Mouse (Mus musculus) CH12.LX (cell line): ENCODE measurements around the gene Coq10a. TPM values are rescaled to one million over a fixed set of nuclear protein-coding genes. Genes with fewer than 3 reads are reported as not detected.

ENCODE experiments used
- DNase-seq: peaks from one replicate; pipeline ENCODE4 v3.0.0-alpha.2; 2013; ENCODE audit errors: extremely low read depth
- H3K27ac ChIP-seq: 2 replicates; pipeline ENCODE4 v1.5.1; 2012; ENCODE audit warnings: low read depth, mild to moderate bottlenecking, control low read depth, moderate library complexity; ENCODE audit not compliant: insufficient read depth
- H3K27me3 ChIP-seq: replicated peaks from 2 replicates; pipeline ENCODE3; 2012; ENCODE audit warnings: inconsistent platforms
- H3K36me3 ChIP-seq, 2 experiments: replicated peaks in 1 of 2; 2 replicates each; pipeline versions ENCODE3 to v1.6.1; 2012; ENCODE audit warnings: inconsistent platforms in 1 of 2, low read length in 1 of 2, mild to moderate bottlenecking in 1 of 2, mixed read lengths in 1 of 2, moderate library complexity in 1 of 2; ENCODE audit not compliant: control insufficient read depth in 1 of 2, insufficient read depth in 1 of 2
- H3K4me1 ChIP-seq, 2 experiments: 2 replicates each; pipeline ENCODE4 v1.6.1; 2012; ENCODE audit warnings: inconsistent platforms in 1 of 2, moderate library complexity in 1 of 2; ENCODE audit not compliant: insufficient read depth in 2 of 2, control insufficient read depth in 1 of 2
- H3K4me2 ChIP-seq: 2 replicates; pipeline ENCODE4 v1.6.1; 2012; ENCODE audit warnings: low read depth, mild to moderate bottlenecking, control low read depth; ENCODE audit not compliant: poor library complexity, insufficient read depth, severe bottlenecking
- H3K4me3 ChIP-seq, 3 experiments: fragments of 150-350 bp in 1 of 3; sonication (generic) in 1 of 3; replicated peaks in 1 of 3; 2 replicates each; pipeline versions ENCODE3 to v1.5.1; 2011 to 2012; ENCODE audit warnings: low read depth in 2 of 3, low read length in 2 of 3, mild to moderate bottlenecking in 2 of 3, moderate library complexity in 2 of 3, control low read depth in 1 of 3, improper control_type of control experiment in 1 of 3, inconsistent platforms in 1 of 3, mixed read lengths in 1 of 3; ENCODE audit not compliant: poor library complexity in 1 of 3
- H3K79me2 ChIP-seq: replicated peaks from 2 replicates; pipeline ENCODE4 v1.6.1; 2012; ENCODE audit warnings: mild to moderate bottlenecking, moderate library complexity; ENCODE audit not compliant: control insufficient read depth, poor library complexity, insufficient read depth, severe bottlenecking; ENCODE audit errors: extremely low read depth
- H3K9ac ChIP-seq: 2 replicates; pipeline ENCODE4 v1.6.1; 2012; ENCODE audit warnings: low read depth, mild to moderate bottlenecking, control low read depth, moderate library complexity; ENCODE audit not compliant: insufficient read depth
- H3K9me3 ChIP-seq: replicated peaks from 2 replicates; pipeline ENCODE3; 2012; ENCODE audit warnings: low read length, inconsistent platforms, mixed read lengths
- BHLHE40 ChIP-seq: IDR thresholded peaks from 2 replicates; pipeline ENCODE4 v1.6.1; 2011; ENCODE audit warnings: mild to moderate bottlenecking, low read depth, low read length, improper control_type of control experiment
- CHD1 ChIP-seq: IDR thresholded peaks from 2 replicates; pipeline ENCODE4 v1.6.1; 2012; ENCODE audit warnings: low read depth, low read length, improper control_type of control experiment, inconsistent platforms
- CTCF ChIP-seq, 2 experiments: IDR thresholded peaks in 1 of 2; conservative IDR thresholded peaks in 1 of 2; 2 replicates each; pipeline ENCODE4 v1.5.1; 2011 to 2012; ENCODE audit warnings: low read depth in 2 of 2, low read length in 2 of 2, improper control_type of control experiment in 1 of 2, inconsistent platforms in 1 of 2, mild to moderate bottlenecking in 1 of 2, moderate library complexity in 1 of 2
- ELF1 ChIP-seq: IDR thresholded peaks from 2 replicates; pipeline ENCODE4 v1.6.1; 2014; ENCODE audit warnings: low read depth, mild to moderate bottlenecking, inconsistent platforms, low read length, improper control_type of control experiment
- EP300 ChIP-seq: IDR thresholded peaks from 2 replicates; pipeline ENCODE4 v1.6.1; 2011; ENCODE audit warnings: low read length, improper control_type of control experiment
- ETS1 ChIP-seq: conservative IDR thresholded peaks from 2 replicates; pipeline ENCODE4 v1.6.1; 2012; ENCODE audit warnings: low read depth, mild to moderate bottlenecking, inconsistent platforms, low read length, improper control_type of control experiment, moderate library complexity
- GABPA ChIP-seq: IDR thresholded peaks from 2 replicates; pipeline ENCODE4 v1.6.1; 2012; ENCODE audit warnings: low read depth, low read length, improper control_type of control experiment, inconsistent platforms; ENCODE audit not compliant: insufficient replicate concordance
- HCFC1 ChIP-seq: IDR thresholded peaks from 2 replicates; pipeline ENCODE4 v1.6.1; 2012; ENCODE audit warnings: low read depth, mild to moderate bottlenecking, inconsistent platforms, low read length, improper control_type of control experiment
- JUN ChIP-seq: IDR thresholded peaks from 2 replicates; pipeline ENCODE4 v1.6.1; 2011; ENCODE audit warnings: low read depth, mild to moderate bottlenecking, low read length, improper control_type of control experiment, moderate library complexity; ENCODE audit not compliant: insufficient read depth
- KAT2A ChIP-seq: IDR thresholded peaks from 2 replicates; pipeline ENCODE4 v1.6.1; 2012; ENCODE audit warnings: low read length, improper control_type of control experiment, inconsistent platforms; ENCODE audit not compliant: insufficient replicate concordance
- MAFK ChIP-seq: IDR thresholded peaks from 2 replicates; pipeline ENCODE4 v1.6.1; 2011; ENCODE audit warnings: low read length, improper control_type of control experiment; ENCODE audit not compliant: insufficient replicate concordance
- MAX ChIP-seq: IDR thresholded peaks from 2 replicates; pipeline ENCODE4 v1.6.1; 2011; ENCODE audit warnings: low read length, improper control_type of control experiment
- MAZ ChIP-seq: IDR thresholded peaks from 2 replicates; pipeline ENCODE4 v1.6.1; 2012; ENCODE audit warnings: low read depth, mild to moderate bottlenecking, inconsistent platforms, low read length, improper control_type of control experiment, moderate library complexity
- MXI1 ChIP-seq: IDR thresholded peaks from 2 replicates; pipeline ENCODE4 v1.6.1; 2011; ENCODE audit warnings: mild to moderate bottlenecking, low read depth, low read length, improper control_type of control experiment
- MYC ChIP-seq: IDR thresholded peaks from 2 replicates; pipeline ENCODE4 v1.6.1; 2011; ENCODE audit warnings: low read depth, mild to moderate bottlenecking, improper control_type of control experiment, low read length
- NELFE ChIP-seq: IDR thresholded peaks from 2 replicates; pipeline ENCODE4 v1.6.1; 2011; ENCODE audit warnings: low read depth, low read length, improper control_type of control experiment
- NRF1 ChIP-seq: IDR thresholded peaks from 2 replicates; pipeline ENCODE4 v1.6.1; 2014; ENCODE audit warnings: low read depth, mild to moderate bottlenecking, inconsistent platforms, low read length, improper control_type of control experiment, moderate library complexity
- PAX5 ChIP-seq: IDR thresholded peaks from 2 replicates; pipeline ENCODE4 v1.6.1; 2012; ENCODE audit warnings: low read length, inconsistent platforms, mixed read lengths
- POLR2A ChIP-seq: IDR thresholded peaks from 2 replicates; pipeline ENCODE4 v1.6.1; 2011; ENCODE audit warnings: low read depth, mild to moderate bottlenecking, improper control_type of control experiment, low read length
- POLR2AphosphoS2 ChIP-seq: IDR thresholded peaks from 2 replicates; pipeline ENCODE4 v1.6.1; 2011; ENCODE audit warnings: low read depth, low read length, improper control_type of control experiment
- RAD21 ChIP-seq: IDR thresholded peaks from 2 replicates; pipeline ENCODE4 v1.6.1; 2011; ENCODE audit warnings: low read depth, mild to moderate bottlenecking, low read length, improper control_type of control experiment, moderate library complexity
- SIN3A ChIP-seq: IDR thresholded peaks from 2 replicates; pipeline ENCODE4 v1.6.1; 2012; ENCODE audit warnings: low read length, improper control_type of control experiment, inconsistent platforms
- TBP ChIP-seq: conservative IDR thresholded peaks from 2 replicates; pipeline ENCODE4 v1.6.1; 2011; ENCODE audit warnings: low read depth, low read length, improper control_type of control experiment
- TCF12 ChIP-seq: IDR thresholded peaks from 2 replicates; pipeline ENCODE4 v1.6.1; 2014; ENCODE audit warnings: low read depth, mild to moderate bottlenecking, inconsistent platforms, low read length, improper control_type of control experiment
- UBTF ChIP-seq: IDR thresholded peaks from 2 replicates; pipeline ENCODE4 v1.6.1; 2012; ENCODE audit warnings: low read depth, mild to moderate bottlenecking, inconsistent platforms, low read length, improper control_type of control experiment, moderate library complexity
- USF2 ChIP-seq: conservative IDR thresholded peaks from 2 replicates; pipeline ENCODE4 v1.6.1; 2011; ENCODE audit warnings: low read depth, low read length, improper control_type of control experiment
- ZC3H11A ChIP-seq: IDR thresholded peaks from 2 replicates; pipeline ENCODE4 v1.6.1; 2012; ENCODE audit warnings: low read depth, mild to moderate bottlenecking, inconsistent platforms, low read length, improper control_type of control experiment
- ZKSCAN1 ChIP-seq: IDR thresholded peaks from 2 replicates; pipeline ENCODE4 v1.6.1; 2012; ENCODE audit warnings: low read depth, inconsistent platforms, low read length, improper control_type of control experiment, borderline replicate concordance
- ZMIZ1 ChIP-seq: IDR thresholded peaks from 2 replicates; pipeline ENCODE4 v1.6.1; 2012; ENCODE audit warnings: low read depth, mild to moderate bottlenecking, inconsistent platforms, low read length, improper control_type of control experiment
- ZNF384 ChIP-seq: IDR thresholded peaks from 2 replicates; pipeline ENCODE4 v1.6.1; 2012; ENCODE audit warnings: low read depth, low read length, improper control_type of control experiment, inconsistent platforms
- dilution Hi-C: fragments of 300-500 bp; cut with MboI; formaldehyde crosslinking; loops from 2 replicates; pipeline ENCODE4 v1.14.3; 2020; ENCODE audit warnings: low sequenced_read_pairs; ENCODE audit not compliant: extremely low pct_unique_long_range_greater_than_20kb, extremely low pct_ligation_motif_present
- in situ Hi-C: fragments of 300-500 bp; cut with MboI; formaldehyde crosslinking; loops from 3 replicates; pipeline ENCODE4 v1.14.3; 2019; ENCODE audit warnings: low sequenced_read_pairs, low pct_ligation_motif_present, low pct_unique_long_range_greater_than_20kb, mixed read lengths
- polyA plus RNA-seq: library from polyadenylated mRNA; unstranded; fragments of >175 nt; gene quantifications from 2 replicates; pipeline ENCODE4 v1.2.1, GENCODE M21; 2012; ENCODE audit warnings: low read depth; ENCODE audit not compliant: insufficient read length
- total RNA-seq, 2 experiments: library from RNA; depleted of rRNA; stranded (reverse); fragments of 300-350 nt in 1 of 2; fragments of >200 nt in 1 of 2; gene quantifications; 2 replicates each; pipeline ENCODE4 v1.2.3; 2012 to 2014

Gene Coq10a
- total and polyA plus RNA-seq, 3 experiments: 7.7 to 12.1 (median 11.1) TPM

- Histone ChIP-seq H3K4me1 (peaks cover 10 to 43% of the 10 kb centered on the region in 2 experiments), H3K36me3 (peaks cover 3 to 21% of the 10 kb centered on the region in 2 experiments)
Observed at GRCm38 (mm10) chr10:128337306-128338181, 31.3 kb downstream of the Coq10a start, which contains the start of gene Cs. Gene Cs, plus strand, starts transcription at chr10:128337734.

GRCm38 (mm10) chr10:128336597-128336996, 32.2 kb downstream of the Coq10a start:
- DNase-seq: no peak
- peaks cover 3 to 18% of the 10 kb centered on the region in 2 experiments for H3K36me3 ChIP-seq
- H3K27ac ChIP-seq: no peak overlapping the region
- dilution Hi-C loops: no loop called here
- peak overlapping the region; percentile 83 to 94 (median 94) for H3K4me3 ChIP-seq
- H3K9me3 ChIP-seq: no peaks in the 10 kb centered on the region
- H3K27me3 ChIP-seq: no peaks in the 10 kb centered on the region
- in situ Hi-C loops: no loop called here
- peaks cover 37% of the 10 kb centered on the region for H3K79me2 ChIP-seq
- peaks cover 10 to 37% of the 10 kb centered on the region in 2 experiments for H3K4me1 ChIP-seq
- H3K9ac ChIP-seq: peak overlapping the region; percentile 86
- TF ChIP-seq MAZ: no peak
- no peak for TF ChIP-seq NRF1
- no peak for TF ChIP-seq RAD21
- TF ChIP-seq CTCF (conservative IDR thresholded peaks at IDR 0.05 in 1 of 2, IDR thresholded peaks at IDR 0.05 in 1 of 2; ENCODE audit: low read depth in 2 of 2, low read length in 2 of 2): no peak
- TF ChIP-seq TCF12: no peak
- no peak for TF ChIP-seq ZC3H11A
- TF ChIP-seq BHLHE40: no peak
- no peak for TF ChIP-seq JUN
- H3K4me2 ChIP-seq: peak overlapping the region; percentile 82

More at GRCm38 (mm10) chr10:128337306-128338181, 31.3 kb downstream of the Coq10a start, which contains the start of gene Cs:
- Histone ChIP-seq H3K27me3 (no peaks in the 10 kb centered on the region), H3K9ac (peak within 1 kb of the TSS; percentile 87), H3K4me3 (peak within 1 kb of the TSS; percentile 85 to 94 (median 94)), H3K9me3 (no peaks in the 10 kb centered on the region), H3K4me2 (peak within 1 kb of the TSS; percentile 100), H3K27ac (peak within 1 kb of the TSS; percentile 89), H3K79me2 (peaks cover 45% of the 10 kb centered on the region)
- dilution Hi-C loops: no loop called here
- in situ Hi-C loops: no loop called here
- no peak for TF ChIP-seq ZC3H11A
- peak; percentile 97 for TF ChIP-seq MAX
- TF ChIP-seq NRF1: 0 out of 2 replicates have a peak, but pooled peaks have one; percentile 20
- 0 out of 2 replicates have a peak, but pooled peaks have one; percentile 42 for TF ChIP-seq POLR2AphosphoS2
- TF ChIP-seq TCF12: peak; percentile 64; the same call in 1 of the 2 replicates
- no peak for TF ChIP-seq UBTF
- peak; percentile 86 for TF ChIP-seq MXI1
- TF ChIP-seq GABPA: peak; percentile 54; the same call in 1 of the 2 replicates
- peak; percentile 88 for TF ChIP-seq POLR2A
- no peak for TF ChIP-seq CHD1
- no peak for TF ChIP-seq KAT2A
- peak; percentile 69 for TF ChIP-seq NELFE
- TF ChIP-seq EP300: no peak
- no peak for TF ChIP-seq USF2
- TF ChIP-seq PAX5: no peak
- TF ChIP-seq BHLHE40: no peak
- TF ChIP-seq ETS1: no peak
- peak; percentile 83 for TF ChIP-seq MYC
- TF ChIP-seq MAFK: no peak
- peak; percentile 78 for TF ChIP-seq ELF1
- no peak for TF ChIP-seq ZNF384
- no peak; the same call in 1 of the 2 replicates for TF ChIP-seq ZMIZ1
- peak; percentile 77 for TF ChIP-seq HCFC1
- no peak; the same call in none of the 2 replicates for TF ChIP-seq SIN3A
- peak; percentile 73 for TF ChIP-seq TBP
- TF ChIP-seq ZKSCAN1: no peak
- DNase-seq: peak; percentile 98
